Mouse (Mus musculus) liver, postnatal 0 days (tissue): ENCODE results near the gene Olfr32. TPM values are rescaled to one million over a fixed set of nuclear protein-coding genes. Genes with fewer than 3 reads are reported as not detected.
"Not testable (repeated sequence)": the region's sequence is repeated elsewhere in the genome, so short reads cannot be mapped to it uniquely, and the experiment has no call there.

Experiments
- ATAC-seq: fragments of 200-750 bp; cut with Nextera tagmentation; 2 replicates; pipeline ENCODE4 v1.8.0; 2017; ENCODE audit warnings: mild to moderate bottlenecking, moderate library complexity
- DNase-seq: peaks from one replicate; pipeline ENCODE4 v3.0.0-alpha.2; 2016
- H3K27ac ChIP-seq: fragments of 300-500 bp; sonication (generic); 2 replicates; pipeline ENCODE4 v1.5.1; 2014; ENCODE audit warnings: antibody characterized with exemption, moderate library complexity, mild to moderate bottlenecking, low read depth
- H3K27me3 ChIP-seq: fragments of 300-500 bp; sonication (generic); 2 replicates; pipeline ENCODE4 v1.6.1; 2014; ENCODE audit warnings: low read length, control low read depth, mixed read lengths; ENCODE audit not compliant: insufficient read depth
- H3K36me3 ChIP-seq: fragments of 300-500 bp; sonication (generic); replicated peaks from 2 replicates; pipeline ENCODE4 v1.6.1; 2014; ENCODE audit warnings: mild to moderate bottlenecking, control low read depth, low read length, moderate library complexity, mixed read lengths; ENCODE audit not compliant: insufficient read depth
- H3K4me1 ChIP-seq: fragments of 300-500 bp; sonication (generic); 2 replicates; pipeline ENCODE4 v1.6.1; 2014; ENCODE audit warnings: antibody characterized with exemption, mild to moderate bottlenecking, control low read depth; ENCODE audit not compliant: insufficient read depth
- H3K4me2 ChIP-seq: fragments of 300-500 bp; sonication (generic); 2 replicates; pipeline ENCODE4 v1.6.1; 2014; ENCODE audit warnings: low read depth, mild to moderate bottlenecking, low read length, moderate library complexity, mixed read lengths
- H3K4me3 ChIP-seq: fragments of 300-500 bp; sonication (generic); 2 replicates; pipeline ENCODE4 v1.5.1; 2014; ENCODE audit warnings: low read depth, low read length
- H3K9ac ChIP-seq: fragments of 300-500 bp; sonication (generic); replicated peaks from 2 replicates; pipeline ENCODE4 v1.6.1; 2014; ENCODE audit warnings: mild to moderate bottlenecking, moderate library complexity
- H3K9me3 ChIP-seq: fragments of 300-500 bp; sonication (generic); 2 replicates; pipeline ENCODE4 v1.6.1; 2016; ENCODE audit warnings: mild to moderate bottlenecking, control low read depth, low read length, mixed read lengths
- CTCF ChIP-seq: sonication (generic); IDR thresholded peaks from 2 replicates; pipeline ENCODE4 v1.5.1; 2016; ENCODE audit warnings: antibody characterized with exemption, low read depth
- EP300 ChIP-seq: IDR thresholded peaks from 2 replicates; pipeline ENCODE4 v1.6.1; 2016; ENCODE audit warnings: antibody characterized with exemption, low read depth, mild to moderate bottlenecking
- WGBS: fragments of 180-500 bp; shearing (Covaris S2); extraction: QIAGEN DNeasy Blood & Tissue Kit; methylation state at CpG from one replicate; pipeline ENCODE4 v1.1.7; 2014; ENCODE audit not compliant: insufficient replicate concordance; 5-methylcytosine and 5-hydroxymethylcytosine counted together
- polyA plus RNA-seq: library from polyadenylated mRNA; unstranded; fragments of >200 nt; fragmentation: Nextera tagmentation; extraction: Ambion mirVana; gene quantifications from 2 replicates; pipeline ENCODE4 v1.2.1, GENCODE M21; 2015

Gene Olfr32
- polyA plus RNA-seq, result not detected in 2 replicates

GRCm38 (mm10) chr2:90142196-90142595 is at the start of gene Olfr32:
Gene Olfr32, minus strand, starts transcription at chr2:90142296.
- no peak for TF ChIP-seq CTCF
- TF ChIP-seq EP300, result no peak
- no peaks in the 10 kb centered on the region for H3K27me3 ChIP-seq
- no peaks in the 10 kb centered on the region for H3K4me1 ChIP-seq
- no peak within 1 kb of the TSS for H3K4me2 ChIP-seq
- no peak for ATAC-seq
- no peak within 1 kb of the TSS for H3K4me3 ChIP-seq
- no peak within 1 kb of the TSS for H3K27ac ChIP-seq
- no peak within 1 kb of the TSS for H3K9ac ChIP-seq
- no peak for DNase-seq
- no peaks in the 10 kb centered on the region for H3K9me3 ChIP-seq
- no peaks in the 10 kb centered on the region for H3K36me3 ChIP-seq

DNA sequence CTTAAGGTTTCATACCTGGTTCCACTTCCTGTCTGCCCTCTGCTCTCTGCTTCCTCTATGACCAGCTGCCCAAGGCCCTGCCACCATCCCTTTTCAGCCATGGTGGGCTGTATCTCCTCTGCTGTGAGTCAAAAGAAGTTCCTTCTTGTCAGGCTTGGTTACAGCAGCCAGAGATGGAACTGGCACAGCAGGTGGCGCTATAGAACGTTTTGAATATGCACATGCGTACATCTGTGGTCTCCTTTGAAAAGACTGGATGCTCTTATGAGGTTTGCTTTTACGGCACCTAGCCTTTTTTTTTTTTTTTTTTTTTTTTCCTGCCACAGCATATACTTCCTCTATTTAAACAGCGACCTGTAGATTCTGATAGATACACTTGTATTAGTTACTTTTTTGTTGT is 45.0 kb upstream of the Olfr32 start:
- no CpG with 5 or more reads among the region's 5 CpGs for WGBS
- H3K9me3 ChIP-seq, H3K4me3 ChIP-seq, ATAC-seq, H3K27ac ChIP-seq, H3K9ac ChIP-seq, H3K36me3 ChIP-seq, H3K27me3 ChIP-seq, H3K4me2 ChIP-seq, H3K4me1 ChIP-seq, DNase-seq: not testable (repeated sequence)

DNA sequence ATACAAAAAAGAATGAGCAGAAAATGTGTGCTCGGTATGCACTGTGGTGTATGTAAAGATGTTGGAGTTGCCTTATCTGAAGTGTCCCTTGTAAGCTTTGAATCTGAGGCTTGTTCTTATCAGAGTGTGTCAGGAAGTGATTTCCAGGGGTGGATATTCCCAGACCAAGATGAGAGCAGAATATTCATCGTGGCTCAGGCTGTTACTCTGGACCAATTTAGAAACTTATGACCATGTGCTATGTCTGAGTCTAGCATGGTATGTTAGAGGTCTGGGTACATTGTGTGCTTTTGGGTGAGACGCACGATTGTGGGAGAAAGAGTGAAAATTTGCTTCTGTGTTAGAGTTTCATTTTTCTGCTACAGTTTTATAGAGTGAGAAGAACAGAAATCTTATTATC is 44.0 kb upstream of the Olfr32 start:
- H3K4me2 ChIP-seq, H3K9ac ChIP-seq, H3K27ac ChIP-seq, H3K4me1 ChIP-seq, DNase-seq, H3K4me3 ChIP-seq, H3K27me3 ChIP-seq, H3K9me3 ChIP-seq, ATAC-seq, H3K36me3 ChIP-seq: not testable (repeated sequence)
- no CpG with 5 or more reads among the region's 4 CpGs for WGBS

DNA sequence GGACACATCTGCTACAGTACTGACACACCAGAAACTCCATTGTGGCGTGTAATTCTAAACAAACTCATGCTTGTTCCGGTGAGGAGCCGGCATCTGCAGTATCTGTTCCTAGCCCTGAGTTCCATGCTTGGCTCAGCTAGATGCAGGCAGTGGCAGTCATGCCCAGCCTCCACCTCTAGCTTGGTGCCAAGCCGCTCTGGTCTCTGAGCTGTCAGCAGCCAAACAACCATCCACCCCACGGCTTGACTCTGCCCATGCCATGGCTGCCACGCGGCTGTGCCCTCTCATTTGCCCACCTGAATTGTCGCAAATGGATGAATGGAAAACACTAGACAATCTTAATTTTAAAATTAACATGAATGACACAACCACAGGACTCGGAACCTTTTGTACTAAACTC is 11.8 kb upstream of the Olfr32 start:
- 78% methylated on average over 9 of the region's 9 CpGs for WGBS

DNA sequence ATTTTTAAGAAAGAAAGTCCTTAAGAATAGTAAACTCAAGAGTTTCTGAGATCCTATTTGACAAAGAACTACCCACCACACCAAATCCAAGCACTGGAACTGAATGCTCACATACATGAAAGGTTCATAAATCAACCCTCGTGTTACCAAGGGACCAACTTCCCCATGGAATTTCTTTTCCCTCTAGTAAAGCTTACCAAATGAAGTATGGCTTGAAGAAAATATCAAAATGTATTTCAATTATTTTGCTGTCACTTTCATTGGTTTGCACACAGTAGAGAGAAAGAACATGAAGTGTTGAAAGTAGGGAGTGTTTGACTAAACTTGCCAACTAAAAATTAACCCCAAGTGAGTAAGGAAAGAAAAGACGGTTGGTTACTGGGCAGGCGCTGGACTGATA is 10.9 kb upstream of the Olfr32 start, which contains the start of gene Olfr1270:
Gene Olfr1270 (minus strand): TSS at position 101 of the 400 bp plus-strand sequence.
- ATAC-seq, result no peak
- no peak within 1 kb of the TSS for H3K9ac ChIP-seq
- 71% methylated on average over 3 of the region's 3 CpGs for WGBS
- TF ChIP-seq CTCF (no peak), EP300 (no peak)
- H3K27me3 ChIP-seq, result no peaks in the 10 kb centered on the region
- no peaks in the 10 kb centered on the region for H3K4me1 ChIP-seq
- no peak for DNase-seq
- no peaks in the 10 kb centered on the region; the same call in 1 of the 2 replicates for H3K9me3 ChIP-seq
- H3K36me3 ChIP-seq, result no peaks in the 10 kb centered on the region
- H3K27ac ChIP-seq, result no peak within 1 kb of the TSS
- no peak within 1 kb of the TSS for H3K4me2 ChIP-seq
- no peak within 1 kb of the TSS for H3K4me3 ChIP-seq

More for the DNA sequence above, 11.8 kb upstream of the Olfr32 start:
- Histone ChIP-seq H3K4me1 (no peaks in the 10 kb centered on the region), H3K9ac (no peak overlapping the region), H3K27me3 (no peaks in the 10 kb centered on the region), H3K4me3 (no peak overlapping the region), H3K27ac (no peak overlapping the region), H3K36me3 (no peaks in the 10 kb centered on the region), H3K4me2 (no peak overlapping the region), H3K9me3 (no peaks in the 10 kb centered on the region; the same call in 1 of the 2 replicates)
- ATAC-seq (no peak), DNase-seq (no peak)
- TF ChIP-seq CTCF, result no peak
- no peak for TF ChIP-seq EP300

- no peaks in the 10 kb centered on the region for H3K4me1 ChIP-seq
- no peak within 1 kb of the TSS for H3K4me2 ChIP-seq
- H3K9me3 ChIP-seq, result no peaks in the 10 kb centered on the region
- no peak within 1 kb of the TSS for H3K9ac ChIP-seq
- DNase-seq, result no peak
- no peak for TF ChIP-seq EP300
- no peak for TF ChIP-seq CTCF
- no peak within 1 kb of the TSS for H3K4me3 ChIP-seq
- H3K27me3 ChIP-seq, result no peaks in the 10 kb centered on the region
- ATAC-seq, result no peak
- no peak within 1 kb of the TSS for H3K27ac ChIP-seq
- WGBS, result 78% methylated on average over 1 of the region's 1 CpGs
- no peaks in the 10 kb centered on the region for H3K36me3 ChIP-seq
Observed at GRCm38 (mm10) chr2:90121312-90121711, 20.8 kb downstream of the Olfr32 start, which contains the start of gene Olfr1269. Gene Olfr1269, minus strand, starts transcription at chr2:90121412.

Other genes with a start within 250 kb of the Olfr32 start
- gene Olfr1258, start 215.0 kb downstream of the Olfr32 start, polyA plus RNA-seq, result not detected in 2 replicates
- not detected in 2 replicates for gene Olfr1259, start 193.6 kb downstream of the Olfr32 start, polyA plus RNA-seq
- not detected in 2 replicates for gene Olfr1260, start 168.0 kb downstream of the Olfr32 start, polyA plus RNA-seq
- not detected in 2 replicates for gene Olfr1261, start 151.1 kb downstream of the Olfr32 start, polyA plus RNA-seq
- not detected in 2 replicates for gene Olfr1262, start 142.2 kb downstream of the Olfr32 start, polyA plus RNA-seq
- not detected in 2 replicates for gene Olfr1263, start 130.2 kb downstream of the Olfr32 start, polyA plus RNA-seq
- not detected in 2 replicates for gene Olfr1264, start 116.7 kb downstream of the Olfr32 start, polyA plus RNA-seq
- not detected in 2 replicates for gene Olfr1265, start 107.0 kb downstream of the Olfr32 start, polyA plus RNA-seq
- not detected in 2 replicates for gene Olfr140, start 78.7 kb downstream of the Olfr32 start, polyA plus RNA-seq
- gene Olfr1269, start 20.9 kb downstream of the Olfr32 start, polyA plus RNA-seq, result not detected in 2 replicates
- not detected in 2 replicates for gene Olfr1270, start 10.8 kb upstream of the Olfr32 start, polyA plus RNA-seq
- not detected in 2 replicates for gene Olfr1506, start 82.2 kb upstream of the Olfr32 start, polyA plus RNA-seq
- gene Olfr142, start 115.3 kb upstream of the Olfr32 start, polyA plus RNA-seq, result not detected in 2 replicates
- gene Olfr1271, start 128.7 kb upstream of the Olfr32 start, polyA plus RNA-seq, result not detected in 2 replicates
- not detected in 2 replicates for gene Olfr1272, start 150.5 kb upstream of the Olfr32 start, polyA plus RNA-seq
- gene Gm13769, start 179.9 kb upstream of the Olfr32 start, polyA plus RNA-seq, result not detected in 2 replicates